Mouse (Mus musculus) neural tube, embryonic 13.5 days (tissue): ENCODE data around the gene Man1c1. TPM values are rescaled to one million over a fixed set of nuclear protein-coding genes. Genes with fewer than 3 reads are reported as not detected.

Experiments used
- ATAC-seq: fragments of 200-750 bp; cut with Nextera tagmentation; 2 replicates; pipeline ENCODE4 v1.8.0; 2017; ENCODE audit warnings: low read depth, mild to moderate bottlenecking, moderate TSS enrichment, moderate library complexity
- H3K27ac ChIP-seq: fragments of 300-500 bp; sonication (generic); replicated peaks from 2 replicates; pipeline ENCODE4 v1.5.1; 2015; ENCODE audit warnings: moderate library complexity, mild to moderate bottlenecking, inconsistent platforms
- H3K27me3 ChIP-seq: fragments of 300-500 bp; sonication (generic); 2 replicates; pipeline ENCODE4 v1.6.1; 2015; ENCODE audit warnings: mild to moderate bottlenecking, inconsistent platforms
- H3K36me3 ChIP-seq: fragments of 300-500 bp; sonication (generic); 2 replicates; pipeline ENCODE4 v1.6.1; 2015; ENCODE audit warnings: mild to moderate bottlenecking, inconsistent platforms
- H3K4me1 ChIP-seq: fragments of 300-500 bp; sonication (generic); replicated peaks from 2 replicates; pipeline ENCODE4 v1.6.1; 2015; ENCODE audit warnings: inconsistent platforms
- H3K4me2 ChIP-seq: fragments of 300-500 bp; sonication (generic); 2 replicates; pipeline ENCODE4 v1.6.1; 2015; ENCODE audit warnings: inconsistent platforms, mild to moderate bottlenecking, moderate library complexity
- H3K4me3 ChIP-seq: fragments of 300-500 bp; sonication (generic); 2 replicates; pipeline ENCODE4 v1.5.1; 2015; ENCODE audit warnings: mild to moderate bottlenecking, inconsistent platforms
- H3K9ac ChIP-seq: fragments of 300-500 bp; sonication (generic); 2 replicates; pipeline ENCODE4 v1.6.1; 2015; ENCODE audit warnings: moderate library complexity, mild to moderate bottlenecking, inconsistent platforms
- H3K9me3 ChIP-seq: fragments of 300-500 bp; sonication (generic); 2 replicates; pipeline ENCODE4 v1.6.1; 2016; ENCODE audit warnings: inconsistent platforms
- WGBS: fragments of 180-500 bp; shearing (Covaris S2); methylation state at CpG from one replicate; pipeline ENCODE4 v1.1.7; 2015; 5-methylcytosine and 5-hydroxymethylcytosine counted together
- polyA plus RNA-seq: library from polyadenylated mRNA; unstranded; fragments of >200 nt; fragmentation: Nextera tagmentation; extraction: Ambion mirVana; gene quantifications from 2 replicates; pipeline ENCODE4 v1.2.1, GENCODE M21; 2015

Man1c1 gene
- polyA plus RNA-seq, 1 experiment from 2014 or later: 5.7 TPM

DNA sequence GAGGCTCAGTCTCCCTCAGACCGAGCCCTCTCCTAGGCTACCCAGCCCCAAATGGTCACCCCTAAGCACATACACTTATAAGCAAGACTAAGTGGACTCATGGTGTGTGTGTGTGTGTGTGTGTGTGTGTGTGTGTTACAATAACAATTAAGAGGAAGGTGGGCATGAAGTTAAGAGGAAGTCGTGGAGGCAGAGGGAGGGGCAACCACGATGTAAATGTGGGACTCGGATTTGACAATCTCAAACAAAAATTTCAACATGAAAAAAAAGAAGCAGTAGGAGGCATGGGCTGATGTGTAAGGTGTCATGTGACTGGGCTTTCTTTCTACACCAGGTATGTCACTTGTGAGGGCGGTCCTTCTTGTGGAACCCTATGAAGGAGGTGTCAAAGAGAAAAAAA, 96.4 kb downstream of the Man1c1 start:
- 94% methylated on average over 5 of the region's 5 CpGs for WGBS
- Histone ChIP-seq H3K27ac (no peak overlapping the region), H3K4me2 (no peak overlapping the region), H3K36me3 (no peaks in the 10 kb centered on the region; the same call in 1 of the 2 replicates), H3K4me1 (peaks cover 35% of the 10 kb centered on the region), H3K9ac (no peak overlapping the region), H3K4me3 (no peak overlapping the region), H3K9me3 (peaks cover 4% of the 10 kb centered on the region; the same call in 1 of the 2 replicates), H3K27me3 (no peaks in the 10 kb centered on the region)
- no peak for ATAC-seq

DNA sequence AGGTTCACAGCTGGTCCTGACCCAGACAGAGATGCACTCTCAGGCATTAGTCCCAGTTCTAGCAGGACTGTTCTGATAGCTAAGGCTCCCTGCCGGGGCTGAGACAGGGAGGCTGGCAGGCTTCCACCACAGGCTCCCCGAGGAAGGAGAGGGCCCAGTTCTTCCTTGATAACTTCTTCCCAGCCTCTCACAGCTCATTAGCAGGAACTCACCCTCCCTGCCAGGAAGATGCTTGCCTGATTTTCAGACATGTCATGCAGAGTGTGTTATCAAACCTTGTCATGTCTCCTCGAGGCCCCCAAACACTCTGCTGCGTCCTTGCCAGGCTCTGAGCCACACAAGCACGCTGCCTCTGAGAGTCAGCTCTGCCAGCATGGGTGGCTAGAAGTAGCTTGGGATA, 98.0 kb downstream of the Man1c1 start:
- no peak overlapping the region for H3K4me2 ChIP-seq
- H3K27ac ChIP-seq: peak overlapping the region; percentile 33; the same call in 1 of the 2 replicates
- H3K36me3 ChIP-seq: no peaks in the 10 kb centered on the region; the same call in 1 of the 2 replicates
- WGBS: 54% methylated on average over 5 of the region's 5 CpGs
- no peak for ATAC-seq
- peaks cover 47% of the 10 kb centered on the region for H3K4me1 ChIP-seq
- H3K9me3 ChIP-seq: peaks cover 4% of the 10 kb centered on the region; the same call in 1 of the 2 replicates
- H3K9ac ChIP-seq: no peak overlapping the region
- H3K4me3 ChIP-seq: no peak overlapping the region
- H3K27me3 ChIP-seq: no peaks in the 10 kb centered on the region

DNA sequence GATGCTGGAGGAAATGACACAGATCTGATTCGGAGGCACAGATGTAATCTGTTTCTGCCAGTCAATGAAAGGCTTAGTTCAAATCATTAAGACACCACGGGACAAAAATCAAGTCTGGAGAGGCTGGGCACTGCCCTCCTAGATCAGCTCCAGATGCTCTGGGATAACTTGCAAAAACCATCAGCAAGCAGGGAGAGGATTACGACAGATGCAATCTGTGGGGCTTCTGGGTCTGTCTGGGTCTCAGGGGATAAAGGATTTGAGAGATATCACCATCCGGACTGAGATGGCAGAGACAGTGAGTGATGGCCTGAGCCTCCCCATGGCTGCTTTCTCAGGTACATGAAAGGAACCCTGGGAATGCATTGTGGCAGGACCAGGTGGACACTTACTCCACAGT, 99.6 kb downstream of the Man1c1 start:
- Histone ChIP-seq H3K4me3 (no peak overlapping the region), H3K4me2 (no peak overlapping the region), H3K36me3 (no peaks in the 10 kb centered on the region; the same call in 1 of the 2 replicates), H3K9ac (no peak overlapping the region), H3K27me3 (no peaks in the 10 kb centered on the region), H3K9me3 (no peaks in the 10 kb centered on the region), H3K4me1 (peaks cover 59% of the 10 kb centered on the region), H3K27ac (no peak overlapping the region)
- WGBS: 53% methylated on average over 4 of the region's 4 CpGs
- no peak for ATAC-seq

DNA sequence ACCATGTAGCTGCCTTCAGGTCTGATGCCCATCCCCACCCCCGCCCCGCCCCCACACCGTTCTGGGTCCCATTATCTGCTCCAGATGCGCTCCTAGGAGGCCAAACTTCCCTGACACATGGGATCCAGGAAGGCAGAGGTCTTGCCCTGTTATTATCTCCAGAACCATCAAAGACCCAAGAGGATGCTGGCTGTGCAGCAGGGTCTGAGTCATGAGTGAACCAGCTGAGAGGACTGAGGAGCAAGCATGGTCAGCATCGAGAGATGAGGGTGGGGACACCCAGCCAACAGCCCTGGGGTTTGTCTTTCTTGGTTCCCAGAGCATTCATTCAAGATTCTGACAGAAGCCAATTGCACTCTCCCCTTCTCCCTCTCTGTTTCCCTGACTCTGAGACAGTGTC, 100.5 kb downstream of the Man1c1 start:
- Histone ChIP-seq H3K27ac (no peak overlapping the region), H3K4me1 (peaks cover 62% of the 10 kb centered on the region), H3K36me3 (no peaks in the 10 kb centered on the region), H3K27me3 (no peaks in the 10 kb centered on the region), H3K9me3 (no peaks in the 10 kb centered on the region), H3K4me2 (no peak overlapping the region), H3K4me3 (no peak overlapping the region), H3K9ac (no peak overlapping the region)
- ATAC-seq: no peak
- 59% methylated on average over 5 of the region's 5 CpGs for WGBS

DNA sequence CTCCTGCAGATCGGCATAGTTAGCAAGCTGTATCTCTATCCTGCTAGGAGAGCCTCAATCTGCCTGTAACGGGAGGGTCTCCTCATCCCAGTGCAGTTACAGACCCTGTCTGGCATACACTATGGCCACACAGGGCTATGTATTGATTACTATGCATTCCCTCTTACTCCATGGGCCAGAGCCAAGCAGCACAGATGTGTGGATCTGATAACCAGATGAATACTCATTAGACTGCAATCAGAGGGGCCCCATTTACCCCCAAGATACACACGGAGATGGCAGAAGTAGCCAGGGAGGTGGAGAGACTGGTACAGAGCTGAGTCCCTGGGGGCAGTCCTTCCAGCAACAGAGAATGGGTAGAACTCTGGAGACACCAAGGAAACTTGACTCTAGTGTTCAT, 101.5 kb downstream of the Man1c1 start:
- no peaks in the 10 kb centered on the region for H3K27me3 ChIP-seq
- peaks cover 62% of the 10 kb centered on the region for H3K4me1 ChIP-seq
- H3K36me3 ChIP-seq: no peaks in the 10 kb centered on the region
- 0 out of 2 replicates have a peak overlapping the region, but pooled peaks have one; percentile 18 for H3K27ac ChIP-seq
- no peak overlapping the region for H3K4me2 ChIP-seq
- H3K9ac ChIP-seq: no peak overlapping the region
- H3K9me3 ChIP-seq: no peaks in the 10 kb centered on the region
- WGBS: 73% methylated on average over 3 of the region's 3 CpGs
- no peak for ATAC-seq
- H3K4me3 ChIP-seq: no peak overlapping the region

DNA sequence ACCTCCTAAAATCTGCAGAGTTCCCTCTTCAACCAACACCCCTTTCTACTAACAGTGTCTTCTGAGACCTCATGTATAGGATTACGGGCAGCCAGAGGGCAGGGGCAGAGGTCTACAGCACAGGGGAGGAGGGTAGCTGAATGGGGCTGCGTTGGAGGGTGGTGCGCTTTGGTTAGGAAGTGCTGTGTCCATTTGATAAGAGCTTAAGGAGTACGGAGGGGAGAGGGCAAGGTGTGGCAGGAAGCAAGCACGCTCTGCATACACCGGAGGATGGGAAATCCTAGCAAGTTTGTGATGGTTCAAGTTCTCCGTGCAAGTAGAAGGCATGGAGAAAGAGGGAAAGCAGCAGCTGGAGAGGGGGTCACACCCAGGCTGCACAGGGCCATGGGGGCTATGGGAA, 102.1 kb downstream of the Man1c1 start:
- no peak overlapping the region for H3K4me3 ChIP-seq
- H3K4me2 ChIP-seq: no peak overlapping the region
- H3K27me3 ChIP-seq: no peaks in the 10 kb centered on the region
- H3K9me3 ChIP-seq: no peaks in the 10 kb centered on the region
- ATAC-seq: no peak
- peaks cover 62% of the 10 kb centered on the region for H3K4me1 ChIP-seq
- WGBS: 82% methylated on average over 7 of the region's 7 CpGs
- H3K27ac ChIP-seq: 0 out of 2 replicates have a peak overlapping the region, but pooled peaks have one; percentile 23
- H3K9ac ChIP-seq: no peak overlapping the region
- H3K36me3 ChIP-seq: no peaks in the 10 kb centered on the region

DNA sequence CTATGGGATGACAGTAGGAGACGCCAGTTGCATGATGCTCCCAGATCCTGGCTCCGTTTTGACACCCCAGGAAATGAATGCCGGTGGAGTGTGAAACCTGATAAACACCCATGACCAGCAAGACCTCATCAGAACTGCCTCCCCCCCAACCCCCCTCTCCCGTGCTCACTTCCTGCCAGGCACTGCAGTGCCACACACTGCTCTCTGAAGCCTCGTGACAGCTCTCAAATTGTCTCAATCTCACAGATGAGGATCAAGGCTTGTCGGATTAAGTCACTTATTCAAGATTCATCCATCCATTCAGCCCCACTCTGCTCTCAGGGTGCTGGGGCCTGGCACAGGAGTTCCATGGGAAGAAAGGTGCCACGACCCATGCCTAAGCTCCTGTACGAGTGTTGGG, 102.7 kb downstream of the Man1c1 start:
- Histone ChIP-seq H3K27ac (0 out of 2 replicates have a peak overlapping the region, but pooled peaks have one; percentile 23), H3K9me3 (no peaks in the 10 kb centered on the region), H3K4me3 (no peak overlapping the region), H3K36me3 (no peaks in the 10 kb centered on the region), H3K4me2 (no peak overlapping the region), H3K9ac (0 out of 2 replicates have a peak overlapping the region, but pooled peaks have one; percentile 5), H3K27me3 (no peaks in the 10 kb centered on the region), H3K4me1 (peaks cover 60% of the 10 kb centered on the region)
- no peak for ATAC-seq
- 63% methylated on average over 8 of the region's 8 CpGs for WGBS

DNA sequence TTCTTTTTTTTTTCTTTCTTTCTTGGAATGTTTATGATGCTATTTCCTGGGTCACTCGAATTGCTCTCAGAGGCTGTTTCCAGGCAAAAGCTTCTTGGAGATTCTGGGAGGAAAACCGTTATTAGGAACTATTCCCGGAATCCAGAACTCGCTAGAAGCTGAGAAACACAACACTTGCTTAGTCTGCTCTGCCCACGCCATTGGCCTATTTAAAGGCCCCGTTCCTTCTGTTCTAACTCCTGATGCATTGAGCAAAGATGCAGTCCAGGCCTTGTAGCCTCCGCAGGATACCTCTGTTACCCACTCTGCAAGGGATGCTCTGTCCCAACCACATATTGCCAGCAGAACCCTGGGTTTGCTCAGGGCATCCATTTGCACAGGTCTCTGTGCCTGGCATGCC, 103.3 kb downstream of the Man1c1 start:
- H3K4me2 ChIP-seq: no peak overlapping the region
- H3K27me3 ChIP-seq: no peaks in the 10 kb centered on the region
- peak overlapping the region; percentile 18; the same call in 1 of the 2 replicates for H3K27ac ChIP-seq
- no peak overlapping the region for H3K4me3 ChIP-seq
- H3K9ac ChIP-seq: no peak overlapping the region
- no peaks in the 10 kb centered on the region for H3K36me3 ChIP-seq
- H3K4me1 ChIP-seq: peaks cover 54% of the 10 kb centered on the region
- no peak for ATAC-seq
- 55% methylated on average over 7 of the region's 7 CpGs for WGBS
- no peaks in the 10 kb centered on the region for H3K9me3 ChIP-seq

DNA sequence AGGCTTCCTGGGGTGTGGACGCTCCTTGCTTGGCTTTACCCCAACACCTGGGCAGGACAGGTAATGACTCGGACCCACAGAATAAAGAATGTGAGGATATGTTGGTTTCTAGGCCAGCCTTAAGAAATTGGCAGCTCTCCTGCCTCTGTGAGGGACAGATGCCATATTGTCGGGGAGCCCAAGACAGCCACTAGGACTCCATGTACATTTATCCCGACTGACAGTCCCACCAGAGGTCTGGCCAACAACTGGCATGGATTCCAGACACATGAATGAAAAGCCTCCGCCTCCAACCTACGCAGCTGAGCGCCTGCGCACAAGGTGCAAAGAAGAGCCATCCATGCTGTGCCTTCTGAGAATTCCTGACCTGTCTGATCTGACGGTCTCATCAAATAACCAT, 104.0 kb downstream of the Man1c1 start:
- peaks cover 51% of the 10 kb centered on the region for H3K4me1 ChIP-seq
- 78% methylated on average over 9 of the region's 9 CpGs for WGBS
- no peak overlapping the region for H3K4me3 ChIP-seq
- H3K9ac ChIP-seq: no peak overlapping the region
- no peaks in the 10 kb centered on the region for H3K36me3 ChIP-seq
- H3K27ac ChIP-seq: peak overlapping the region; percentile 76
- no peaks in the 10 kb centered on the region for H3K27me3 ChIP-seq
- no peak for ATAC-seq
- no peak overlapping the region for H3K4me2 ChIP-seq
- no peaks in the 10 kb centered on the region for H3K9me3 ChIP-seq

DNA sequence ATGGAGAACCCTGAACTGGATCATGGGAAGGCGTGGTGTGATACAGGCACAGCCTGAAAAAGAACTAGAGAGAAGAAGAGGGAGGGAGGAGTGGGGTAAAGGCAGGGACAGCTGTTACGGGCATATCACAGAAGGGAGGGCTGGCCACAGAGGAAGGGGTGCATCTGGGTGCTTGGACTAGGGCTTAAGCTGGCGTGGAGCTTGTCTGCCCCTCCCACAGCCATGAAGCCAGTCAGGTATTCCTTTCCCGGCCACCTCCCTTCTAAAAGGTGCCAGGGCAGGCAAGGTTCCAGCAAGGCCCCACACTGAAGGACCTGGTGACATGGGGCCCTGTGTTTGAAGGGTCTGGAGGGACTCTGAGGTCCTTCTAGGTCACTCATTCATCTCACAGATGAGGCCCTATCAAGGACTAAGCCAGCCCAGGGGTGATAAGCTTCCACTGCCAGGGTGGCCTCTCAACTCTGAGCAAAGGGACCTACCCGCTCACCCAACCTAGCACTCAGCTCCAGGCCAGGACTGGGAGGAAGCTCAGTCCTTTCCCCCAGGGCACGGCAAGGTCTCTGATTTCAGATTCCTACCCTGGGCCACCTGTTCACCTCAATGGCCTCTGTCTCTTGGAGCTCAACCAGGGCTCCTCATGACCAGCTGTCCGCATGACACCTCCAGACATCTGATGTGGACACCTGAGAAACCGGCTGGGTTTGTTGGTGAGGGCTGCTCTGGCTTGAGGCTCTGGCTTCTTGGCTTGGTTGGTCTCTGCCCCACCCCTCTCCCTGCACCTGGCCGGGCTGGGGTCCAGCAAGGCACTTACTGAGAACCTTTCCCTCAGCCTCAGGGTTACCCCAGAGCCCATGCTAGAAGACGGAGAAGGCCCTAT, 107.0 kb downstream of the Man1c1 start:
- Histone ChIP-seq H3K27ac (no peak overlapping the region), H3K4me2 (no peak overlapping the region), H3K9ac (no peak overlapping the region), H3K27me3 (no peaks in the 10 kb centered on the region), H3K4me1 (peaks cover 40% of the 10 kb centered on the region), H3K9me3 (no peaks in the 10 kb centered on the region), H3K36me3 (no peaks in the 10 kb centered on the region), H3K4me3 (no peak overlapping the region)
- no peak for ATAC-seq
- 81% methylated on average over 10 of the region's 10 CpGs for WGBS

DNA sequence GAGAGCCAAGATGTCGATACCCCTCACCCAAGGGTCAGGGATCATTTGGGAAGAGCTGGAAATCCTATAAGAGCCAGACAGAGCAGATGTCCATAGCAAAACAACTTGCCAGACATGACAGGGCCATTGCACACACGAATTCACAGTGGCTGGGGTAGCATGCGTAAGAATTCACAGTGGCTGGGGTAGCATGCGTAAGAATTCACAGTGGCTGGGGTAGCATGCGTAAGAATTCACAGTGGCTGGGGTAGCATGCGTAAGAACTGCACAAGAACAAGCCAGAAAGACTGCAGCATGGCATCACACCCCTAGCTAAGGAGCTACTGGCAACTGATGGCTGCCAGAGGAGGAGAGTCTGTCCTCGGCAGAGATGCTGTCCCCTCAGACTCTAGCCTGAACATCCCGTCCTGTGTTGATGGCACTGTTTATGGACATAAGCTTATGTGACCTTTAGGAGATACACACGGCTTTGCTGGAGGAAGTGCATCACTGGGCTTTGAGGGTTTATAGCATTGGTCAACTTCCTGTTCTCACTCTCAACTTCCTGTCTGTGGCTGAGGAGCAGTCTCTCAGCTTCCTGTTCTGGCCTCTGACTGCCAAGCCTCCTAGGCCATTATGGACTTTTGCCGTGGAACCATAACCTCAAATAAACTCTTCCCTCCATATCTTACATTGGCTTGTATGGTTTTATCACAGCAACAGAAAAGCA, 109.2 kb downstream of the Man1c1 start:
- 92% methylated on average over 10 of the region's 10 CpGs for WGBS
- Histone ChIP-seq H3K9ac (no peak overlapping the region), H3K27me3 (no peaks in the 10 kb centered on the region), H3K4me1 (peaks cover 40% of the 10 kb centered on the region), H3K4me3 (no peak overlapping the region), H3K36me3 (no peaks in the 10 kb centered on the region), H3K4me2 (no peak overlapping the region), H3K27ac (no peak overlapping the region), H3K9me3 (no peaks in the 10 kb centered on the region)
- ATAC-seq: no peak

DNA sequence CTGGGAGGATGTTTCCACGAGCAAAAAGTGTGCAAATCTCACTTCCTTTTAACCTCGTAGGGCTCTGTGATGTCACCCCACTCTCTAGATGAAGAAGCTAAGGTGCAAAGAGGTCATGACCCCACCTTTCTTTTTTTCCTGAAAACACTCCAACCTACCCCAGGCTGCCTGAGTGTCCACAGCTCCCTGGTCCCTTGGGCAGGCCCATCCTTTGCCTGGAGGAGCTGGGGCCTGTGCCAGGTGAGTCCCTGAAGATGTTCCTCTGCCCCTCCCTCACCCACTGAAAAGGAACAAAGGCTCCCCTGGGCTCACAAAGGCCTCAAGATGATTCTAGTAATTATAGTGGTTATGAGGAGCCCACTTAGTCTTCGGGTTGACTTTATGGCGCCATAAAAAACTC, 111.6 kb downstream of the Man1c1 start:
- Histone ChIP-seq H3K36me3 (no peaks in the 10 kb centered on the region), H3K27ac (peak overlapping the region; percentile 80), H3K4me2 (no peak overlapping the region), H3K4me3 (no peak overlapping the region), H3K4me1 (peaks cover 44% of the 10 kb centered on the region), H3K9me3 (no peaks in the 10 kb centered on the region), H3K27me3 (no peaks in the 10 kb centered on the region), H3K9ac (no peak overlapping the region)
- ATAC-seq: no peak
- 37% methylated on average over 4 of the region's 4 CpGs for WGBS
